Mouse (Mus musculus): ENCODE results near the gene Usp30.
A peak's percentile ranks its signal among the peaks of the same experiment; 100 is the strongest.

Usp30 gene

DNA sequence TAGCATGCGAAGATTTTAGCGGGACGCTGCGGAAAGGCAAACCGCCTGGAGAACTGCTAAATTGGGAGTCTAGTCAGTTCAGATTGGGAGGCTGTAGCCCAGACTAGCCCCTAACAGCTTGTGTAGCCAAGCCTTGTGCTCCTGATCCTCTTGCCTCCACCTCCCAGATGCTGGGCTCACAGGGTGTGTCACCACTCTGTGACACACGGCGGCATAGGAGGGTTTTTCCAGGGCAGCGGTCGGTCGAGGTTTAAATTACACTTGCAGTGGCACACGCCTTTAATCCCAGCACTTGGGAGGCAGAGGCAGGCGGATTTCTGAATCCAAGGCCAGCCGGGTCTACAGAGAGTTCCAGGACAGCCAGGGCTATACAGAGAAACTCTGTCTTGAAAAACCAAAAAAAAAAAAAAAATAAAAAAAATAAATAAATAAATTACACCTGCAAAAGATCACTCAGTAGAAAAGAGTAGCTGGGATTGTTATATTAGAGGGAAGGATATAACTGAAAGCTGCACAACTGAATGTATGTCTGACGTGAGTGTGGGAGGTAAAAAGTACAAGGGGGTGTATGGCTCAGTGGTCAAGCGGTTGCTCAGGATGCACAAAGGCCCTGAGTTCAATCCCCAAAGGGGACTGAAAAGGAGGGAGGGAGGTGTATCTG, 64.4 kb downstream of the Usp30 start:
- no peak for DNase-seq

DNA sequence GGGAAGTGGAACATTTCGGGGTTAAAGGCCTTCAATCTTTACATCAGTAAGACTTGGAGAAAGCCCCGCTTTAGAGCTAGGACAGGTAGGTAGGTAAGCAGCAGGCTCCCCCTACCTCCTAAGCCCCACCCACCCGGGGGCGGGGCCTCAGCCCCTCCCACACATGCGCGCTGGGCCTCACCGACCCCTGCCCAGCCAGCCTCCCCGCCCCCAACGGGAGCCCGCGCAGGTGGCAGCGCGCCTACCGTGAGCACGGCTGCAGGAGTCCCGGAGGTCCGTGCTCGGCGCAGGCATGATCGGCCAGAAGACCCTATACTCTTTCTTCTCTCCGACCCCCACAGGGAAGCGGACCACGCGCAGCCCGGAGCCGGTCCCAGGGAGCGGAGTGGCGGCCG, 64.9 kb downstream of the Usp30 start, which contains the start of gene Ung:
Gene Ung, plus strand, starts transcription at position 176 of the 395 bp plus-strand sequence.
- peak; percentile 78 for DNase-seq

DNA sequence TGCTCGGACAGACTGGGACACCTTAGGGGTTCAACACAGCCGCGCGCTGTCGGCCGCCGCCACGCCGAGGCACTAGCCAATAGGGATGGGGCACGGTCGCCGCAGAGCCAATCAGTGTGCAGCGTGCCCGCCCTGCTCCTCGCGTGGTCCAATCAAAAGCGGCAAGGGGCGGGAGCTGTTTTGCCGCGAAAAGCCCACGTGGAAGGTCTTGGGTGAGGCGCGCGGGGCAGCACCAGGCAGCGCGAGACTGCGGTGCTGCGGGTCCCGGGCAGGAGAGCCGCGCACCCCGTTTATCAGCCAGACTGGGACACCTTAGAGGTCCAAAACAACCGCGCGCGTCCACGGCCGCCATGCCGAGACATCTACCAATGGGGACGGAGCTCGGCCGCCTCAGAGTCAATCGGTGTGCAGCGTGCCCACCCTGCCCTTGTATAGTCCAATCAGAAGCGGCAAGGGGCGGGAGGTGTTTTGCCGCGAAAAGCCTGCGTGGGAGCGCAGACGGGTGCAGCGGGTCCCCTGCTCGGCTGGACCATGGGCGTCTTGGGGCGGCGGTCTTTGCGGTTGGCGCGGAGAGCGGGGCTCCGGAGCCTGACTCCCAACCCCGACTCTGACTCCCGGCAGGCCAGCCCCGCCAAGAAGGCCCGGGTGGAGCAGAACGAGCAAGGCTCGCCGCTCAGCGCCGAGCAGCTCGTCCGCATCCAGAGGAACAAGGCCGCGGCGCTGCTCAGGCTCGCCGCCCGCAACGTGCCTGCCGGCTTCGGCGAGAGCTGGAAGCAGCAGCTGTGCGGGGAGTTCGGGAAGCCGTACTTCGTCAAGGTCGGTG, 65.6 kb downstream of the Usp30 start:
- peak; percentile 94 for DNase-seq

DNA sequence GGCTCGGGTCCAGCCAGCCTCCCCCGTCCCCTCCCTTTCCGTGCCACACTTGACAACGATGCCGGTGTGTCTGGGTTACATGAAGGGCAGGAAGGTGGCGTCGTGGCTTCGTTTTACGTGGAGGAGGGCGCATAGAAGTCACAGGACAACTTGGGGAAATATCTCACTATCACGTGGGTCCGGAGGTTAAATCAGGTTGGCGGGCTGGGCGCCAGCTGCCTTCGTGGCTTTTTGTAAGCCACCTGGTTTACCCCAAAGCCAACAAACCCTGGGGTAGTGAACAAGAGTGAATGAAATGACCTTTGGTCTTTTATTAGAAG, 66.2 kb downstream of the Usp30 start:
- DNase-seq, result peak; percentile 39

DNA sequence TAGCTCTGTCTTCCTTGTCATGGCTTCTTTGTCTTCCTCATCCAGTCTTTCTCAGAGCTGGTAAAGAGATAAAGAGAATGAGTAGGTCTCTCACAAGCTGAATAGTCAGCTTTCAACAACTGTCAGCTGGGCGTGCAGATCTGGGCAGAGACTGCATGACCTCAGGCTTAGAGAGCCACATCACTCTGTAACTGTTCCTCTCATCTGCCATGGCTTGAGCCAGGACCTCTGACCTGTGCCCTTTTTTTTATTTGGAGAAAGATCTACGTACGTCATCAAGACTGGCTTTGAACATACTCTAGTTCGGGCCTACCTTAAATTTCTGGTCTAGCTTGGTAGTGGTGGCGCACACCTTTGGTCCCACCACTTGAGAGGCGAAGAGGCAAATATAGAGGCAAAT, 67.6 kb downstream of the Usp30 start:
- DNase-seq, result no peak

DNA sequence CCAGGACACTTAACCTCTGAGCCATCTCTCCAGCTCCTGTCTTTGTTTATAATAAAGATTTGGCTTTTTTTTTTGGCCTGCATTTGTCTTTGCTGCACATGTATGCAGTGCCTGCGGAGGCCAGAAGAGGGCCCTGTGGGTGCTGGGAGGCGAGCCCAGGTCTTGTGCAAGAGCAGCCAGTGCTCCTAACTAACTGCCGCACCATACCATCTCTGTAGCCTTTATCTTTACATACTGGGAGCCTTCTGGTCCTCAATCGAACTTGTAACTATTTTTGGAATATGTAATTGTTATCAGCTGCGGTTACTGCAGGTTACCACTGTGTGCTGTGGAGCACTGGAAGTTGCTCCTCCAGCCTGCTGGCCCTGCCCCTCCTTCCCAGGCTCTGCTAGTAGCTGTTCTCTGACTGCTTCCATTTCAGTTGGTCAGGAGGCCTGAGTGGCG, 68.9 kb downstream of the Usp30 start:
- peak; percentile 77 for DNase-seq

DNA sequence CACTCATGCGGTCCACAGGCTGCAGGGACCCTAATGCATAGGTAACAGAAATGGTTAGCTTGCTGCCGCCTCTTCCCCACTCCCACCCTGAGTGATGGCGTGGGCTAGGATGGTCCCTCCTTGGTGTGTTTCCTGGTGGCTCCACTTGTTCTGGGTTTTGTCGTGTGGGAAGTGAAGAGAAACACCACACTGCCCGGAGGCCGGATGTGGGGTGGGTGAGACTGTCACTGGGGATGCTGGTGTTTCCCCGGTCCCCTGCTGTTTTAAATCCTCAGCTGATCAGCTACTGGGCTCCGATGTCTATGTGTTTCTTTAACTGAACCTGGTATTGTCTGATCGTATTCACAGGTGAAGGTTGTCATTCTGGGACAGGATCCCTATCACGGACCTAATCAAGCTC, 70.3 kb downstream of the Usp30 start:
- no peak for DNase-seq

DNA sequence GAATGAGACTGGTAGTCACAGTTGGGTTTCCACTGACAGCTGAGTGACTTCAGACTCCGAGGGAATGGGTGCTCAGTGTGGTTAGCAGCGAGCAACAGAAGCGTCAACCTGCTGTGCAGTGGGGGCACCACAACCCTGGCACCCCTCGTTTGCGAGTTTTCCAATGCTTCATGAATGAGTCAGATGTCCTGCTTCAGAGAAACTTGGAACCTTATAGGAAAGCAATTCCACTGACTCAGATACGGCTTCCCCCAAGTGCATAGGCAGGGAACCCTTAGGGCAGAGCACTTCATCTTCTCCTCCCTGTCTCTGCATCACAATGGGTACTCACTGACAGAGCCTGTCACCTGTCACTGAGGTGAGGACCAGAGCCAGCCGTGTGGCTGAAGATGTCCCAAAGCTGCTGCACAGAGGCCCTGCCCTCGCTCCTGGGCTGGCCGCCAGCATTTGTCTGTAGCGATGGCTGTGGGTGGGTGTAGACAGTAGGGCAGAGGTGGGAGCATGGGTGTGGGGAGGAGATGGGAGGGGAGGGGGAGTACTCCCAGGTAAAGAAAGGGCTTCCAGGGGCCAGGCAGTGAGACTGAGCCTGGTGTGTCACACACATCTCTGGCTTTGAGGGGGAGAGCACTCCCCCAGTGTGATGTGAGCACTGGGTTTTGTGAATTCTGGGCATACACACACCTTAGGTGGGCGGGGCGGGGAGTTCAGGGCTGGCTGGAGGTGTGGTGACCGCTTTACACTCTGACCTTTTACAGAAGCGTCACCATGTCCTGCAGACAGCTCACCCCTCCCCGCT, 72.4 kb downstream of the Usp30 start:
- no peak for DNase-seq

DNA sequence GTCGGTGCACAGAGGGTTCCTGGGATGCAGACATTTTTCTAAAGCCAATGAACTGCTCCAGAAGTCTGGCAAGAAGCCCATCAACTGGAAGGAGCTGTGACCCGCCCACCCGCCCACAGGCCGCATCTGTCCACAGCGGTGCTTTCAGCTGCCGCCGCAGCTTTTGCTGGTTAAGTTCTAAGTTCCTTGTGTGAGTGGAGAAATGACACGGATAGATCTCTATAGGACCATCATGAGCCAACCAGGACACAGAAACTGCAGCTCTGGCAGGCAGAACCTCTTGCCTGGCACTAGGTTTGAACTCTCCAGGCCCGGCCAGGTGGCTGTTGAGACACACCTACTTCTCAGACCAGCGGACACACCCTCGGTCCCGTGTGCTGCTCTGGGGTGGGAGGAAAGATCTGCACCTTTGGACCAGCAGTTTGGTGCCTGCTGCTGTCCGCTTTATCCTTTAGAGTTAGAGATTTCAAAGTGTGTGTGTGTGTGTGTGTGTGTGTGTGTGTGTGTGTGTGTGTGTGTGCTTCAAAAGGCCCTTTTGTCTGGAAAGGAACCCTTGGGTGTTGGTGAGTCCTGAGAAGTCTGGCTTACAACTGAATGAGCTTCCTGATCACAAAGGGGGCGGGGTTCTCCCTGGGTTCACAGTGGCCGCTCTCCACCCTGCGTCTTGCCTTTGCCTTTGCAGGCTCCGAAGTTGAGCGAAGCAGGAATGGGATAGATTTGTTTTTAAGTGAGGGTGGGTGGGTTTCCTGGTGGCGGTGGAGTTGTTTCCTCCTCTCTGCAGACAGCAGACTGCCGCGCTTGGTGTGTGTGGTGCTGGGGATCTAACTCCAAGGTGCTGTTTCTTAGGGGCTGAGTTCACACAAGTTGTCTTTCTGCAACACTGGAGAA, 73.3 kb downstream of the Usp30 start:
- DNase-seq, result no peak

DNA sequence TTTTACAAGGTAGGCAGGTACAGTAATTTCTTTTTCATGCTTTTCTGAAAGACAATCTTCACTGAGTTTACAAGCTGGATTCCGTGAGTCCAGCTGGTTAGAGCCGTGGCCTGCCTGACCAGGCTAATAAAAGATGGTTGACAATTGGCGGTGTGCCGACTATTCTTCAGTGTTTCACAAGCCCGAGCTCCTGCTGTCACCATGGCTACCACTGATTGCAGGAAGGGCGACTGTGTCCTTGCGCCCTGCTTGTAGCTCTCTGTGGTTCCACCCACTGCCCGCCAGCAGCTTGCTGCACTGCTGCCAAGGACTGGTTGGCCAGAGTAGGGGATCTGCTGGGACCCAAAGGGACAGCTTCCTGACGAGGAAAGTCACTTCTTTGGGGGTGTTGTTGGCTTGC, 73.9 kb downstream of the Usp30 start:
- peak; percentile 48 for DNase-seq

DNA sequence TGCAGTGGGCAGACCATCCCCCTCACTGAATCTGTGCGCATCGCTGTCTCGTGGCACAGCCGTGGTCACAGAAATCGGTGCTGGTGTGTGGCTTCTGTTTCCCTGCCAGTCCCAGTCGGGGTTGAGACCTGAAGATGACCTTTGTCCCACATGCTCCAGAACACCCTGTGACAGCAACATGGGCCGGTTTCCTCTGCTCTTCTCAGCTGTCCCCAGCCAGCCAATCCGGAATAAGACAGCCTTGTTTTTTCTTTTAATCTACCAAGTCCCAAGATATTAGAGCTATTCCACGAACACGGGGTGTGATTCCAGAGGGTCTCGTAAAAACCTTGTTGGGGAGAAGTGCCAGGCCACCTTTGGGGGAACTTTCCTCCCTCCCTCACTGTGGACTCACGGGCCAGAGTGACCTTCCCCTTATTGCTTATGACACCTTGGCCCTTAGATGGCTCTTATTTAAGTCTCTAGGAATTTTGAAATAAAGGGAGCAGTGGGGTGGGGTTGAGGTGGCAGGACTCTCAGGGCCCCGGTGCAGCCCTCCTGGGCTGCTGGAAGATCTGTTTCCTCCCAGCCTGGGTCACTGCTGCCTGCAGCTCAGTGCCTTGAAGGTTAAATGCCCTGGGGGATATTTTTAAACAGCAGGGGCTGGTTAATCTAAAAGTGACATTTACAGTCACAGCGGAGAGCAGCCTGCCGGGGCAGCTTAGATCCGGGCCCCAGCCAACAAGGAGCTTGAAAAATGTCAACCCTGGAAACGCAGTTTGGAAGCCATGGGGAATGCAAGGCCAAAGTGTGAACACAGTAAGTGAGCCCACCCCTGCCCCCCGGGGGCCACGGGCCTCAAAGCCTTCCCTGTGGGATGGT, 81.0 kb downstream of the Usp30 start, which contains the start of gene Acacb:
Gene Acacb, plus strand, starts transcription at position 508 of the 861 bp plus-strand sequence.
- DNase-seq, result no peak

DNA sequence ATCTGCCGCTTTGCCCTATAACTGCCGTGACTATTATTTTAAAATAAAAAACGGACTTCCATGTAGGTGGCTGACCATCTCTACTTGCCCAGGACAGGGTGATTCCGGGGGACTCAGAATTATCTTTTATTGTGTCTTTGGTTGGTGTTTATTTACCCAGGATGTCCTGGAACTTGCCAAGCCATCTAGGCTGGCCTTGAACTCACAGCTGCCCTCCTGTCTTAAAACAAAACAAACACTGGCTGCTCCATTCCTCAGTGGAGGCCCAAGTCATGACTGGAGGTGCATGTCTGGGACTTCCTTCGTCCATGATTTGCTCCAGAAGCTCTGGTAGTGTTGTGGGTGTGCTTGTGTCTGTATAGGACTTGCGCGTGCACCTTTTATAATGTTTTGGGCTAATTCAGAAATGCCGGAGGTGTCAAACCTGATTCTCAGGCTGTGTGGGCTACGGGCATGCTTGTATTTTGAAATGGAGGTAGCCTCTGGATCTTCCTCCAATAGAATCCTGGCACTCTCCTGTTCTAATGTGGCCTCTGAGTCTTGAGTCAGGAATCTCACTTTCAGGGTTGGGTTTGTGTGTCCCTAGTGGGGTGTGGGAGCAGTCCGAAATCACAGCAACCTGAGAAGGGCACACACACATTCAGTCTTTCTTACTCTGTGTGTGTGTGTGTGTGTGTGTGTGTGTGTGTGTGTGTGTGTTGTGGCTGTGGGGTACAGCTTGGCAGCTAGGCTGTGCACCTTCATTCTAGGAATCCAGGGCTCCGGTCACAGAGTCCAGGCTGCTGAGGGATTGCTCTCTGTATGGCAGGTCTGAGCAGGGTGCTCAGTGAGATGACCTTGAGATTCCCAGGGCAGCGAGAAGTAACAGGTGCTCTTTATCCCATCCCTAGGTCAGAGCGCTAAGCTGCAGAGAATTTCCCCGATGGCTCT, 82.0 kb downstream of the Usp30 start:
- no peak for DNase-seq

DNA sequence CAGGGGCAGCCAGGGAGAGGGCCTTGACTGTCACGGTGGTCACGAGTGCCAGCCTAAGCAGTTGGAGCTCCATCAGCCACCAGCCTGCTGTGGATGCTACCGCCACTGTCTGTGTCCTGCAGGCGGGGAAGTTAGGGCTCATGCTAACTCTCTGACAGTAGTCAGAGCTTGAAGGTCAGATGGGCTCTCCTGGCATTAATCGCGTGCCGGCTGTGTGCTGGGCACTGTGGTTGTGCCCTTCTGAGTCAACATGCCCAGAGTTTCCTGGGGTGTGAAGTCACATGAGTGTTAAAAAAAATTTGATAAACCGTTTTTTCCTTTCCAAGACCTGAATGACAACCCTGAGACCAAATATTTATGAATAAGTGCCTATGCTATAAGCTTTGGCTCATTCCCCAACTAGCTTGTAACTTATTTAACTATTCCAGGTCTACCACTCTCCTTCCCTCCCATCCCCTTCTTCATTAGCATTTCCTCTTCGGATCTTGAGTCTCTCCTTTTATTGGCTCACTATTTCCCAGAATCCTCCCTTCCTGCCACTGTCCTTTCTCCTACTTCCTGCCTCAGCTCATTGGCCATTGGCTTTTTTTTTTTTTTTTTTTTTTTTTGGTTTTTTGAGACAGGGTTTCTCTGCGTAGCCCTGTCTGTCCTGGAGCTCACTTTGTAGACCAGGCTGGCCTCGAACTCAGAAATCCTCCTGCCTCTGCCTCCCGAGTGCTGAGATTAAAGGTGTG, 87.3 kb downstream of the Usp30 start:
- no peak for DNase-seq

DNA sequence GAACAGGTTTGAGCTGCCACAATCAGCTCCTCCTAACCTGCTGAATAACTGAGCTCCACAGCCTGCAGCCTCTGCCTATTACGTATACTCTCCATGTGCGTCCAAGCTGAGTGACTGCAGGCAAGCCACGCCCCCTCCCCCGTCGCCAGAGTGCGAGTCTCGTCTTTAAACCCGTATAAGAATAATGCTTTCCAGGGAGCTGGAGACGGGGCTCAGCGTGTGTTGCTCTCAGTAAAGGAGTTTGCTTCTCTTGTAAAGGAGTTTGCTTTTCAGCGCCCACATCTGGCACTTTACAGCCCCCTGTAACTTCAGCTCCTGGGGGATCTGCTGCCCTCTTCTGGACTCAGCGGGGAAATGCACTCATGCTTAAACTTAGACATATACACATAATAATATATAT, 88.2 kb downstream of the Usp30 start:
- DNase-seq, result peak; percentile 38

DNA sequence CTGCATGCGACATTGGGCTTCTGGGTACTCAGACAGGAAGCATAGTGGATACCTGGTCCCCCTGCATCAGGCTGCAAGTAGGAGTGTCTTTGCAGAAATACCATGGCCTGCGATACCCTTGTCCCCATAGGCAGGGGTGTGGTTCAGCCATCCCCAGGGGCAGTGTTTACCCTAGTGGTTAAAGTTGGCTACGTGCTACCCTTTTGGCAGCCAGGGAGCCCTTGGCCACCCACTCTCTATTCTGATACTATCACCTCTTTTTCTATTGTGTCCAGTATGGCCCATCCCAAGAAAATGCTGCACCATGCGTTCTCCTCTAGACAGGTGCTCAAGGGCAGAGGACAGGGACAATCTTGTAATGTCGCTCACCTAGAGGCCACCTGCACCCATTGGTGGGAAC, 89.5 kb downstream of the Usp30 start:
- no peak for DNase-seq

DNA sequence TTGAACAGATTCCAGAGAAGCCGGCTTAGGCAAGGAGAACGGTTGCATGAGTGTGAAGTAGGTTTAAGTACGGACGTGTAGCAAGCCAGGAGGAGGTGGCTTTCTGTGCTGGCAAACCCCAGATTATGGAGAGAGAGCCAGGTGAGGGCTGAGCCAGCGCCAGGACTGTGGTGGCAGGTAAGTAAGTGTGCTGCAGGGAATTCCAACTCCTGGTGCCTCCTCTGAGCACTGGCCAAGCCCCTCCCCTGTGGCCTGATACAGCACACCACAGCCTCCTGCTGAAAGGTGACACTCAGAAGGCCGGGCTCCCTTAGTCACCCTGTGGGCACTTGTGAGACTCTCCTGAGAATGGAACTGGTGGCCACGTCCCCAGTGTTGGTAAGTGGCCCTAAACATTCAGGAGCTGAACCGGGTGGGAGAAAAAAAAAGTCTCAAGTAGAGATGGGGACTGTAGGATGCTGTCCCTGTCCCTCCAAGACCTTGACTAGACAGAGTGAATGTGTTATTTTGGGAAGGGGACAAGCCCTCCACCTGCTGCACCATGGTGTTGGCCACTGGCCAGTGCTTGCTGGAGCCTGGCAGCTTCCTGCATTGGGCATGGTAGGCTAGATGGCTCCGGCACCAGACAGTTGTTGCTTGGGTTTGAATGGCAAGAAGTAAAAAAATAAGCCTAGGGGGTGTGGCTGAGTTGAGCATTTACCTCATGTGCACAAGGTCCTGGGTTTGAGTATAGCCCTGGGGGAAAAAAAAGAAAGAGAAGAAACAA, 90.1 kb downstream of the Usp30 start:
- DNase-seq, result no peak

DNA sequence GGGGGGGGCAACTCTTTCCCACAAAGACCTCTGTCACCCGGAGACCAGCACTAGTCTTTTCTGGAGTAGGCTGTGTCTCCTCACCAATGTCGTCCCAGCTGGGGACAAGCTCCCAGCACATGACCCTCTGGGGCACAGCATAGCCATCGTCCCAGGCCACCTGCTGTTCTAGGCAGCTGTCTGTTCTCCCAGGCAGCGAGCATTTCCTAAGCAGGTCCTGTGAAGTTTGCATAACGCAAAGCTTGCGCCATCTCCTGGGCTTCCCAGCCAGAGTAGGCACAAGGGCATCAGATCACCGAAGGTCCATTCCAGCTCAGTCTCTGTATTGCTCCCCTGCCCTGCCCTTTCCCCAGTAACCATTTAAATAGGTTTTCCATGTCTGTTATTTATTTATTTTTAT, 92.0 kb downstream of the Usp30 start:
- DNase-seq, result no peak

DNA sequence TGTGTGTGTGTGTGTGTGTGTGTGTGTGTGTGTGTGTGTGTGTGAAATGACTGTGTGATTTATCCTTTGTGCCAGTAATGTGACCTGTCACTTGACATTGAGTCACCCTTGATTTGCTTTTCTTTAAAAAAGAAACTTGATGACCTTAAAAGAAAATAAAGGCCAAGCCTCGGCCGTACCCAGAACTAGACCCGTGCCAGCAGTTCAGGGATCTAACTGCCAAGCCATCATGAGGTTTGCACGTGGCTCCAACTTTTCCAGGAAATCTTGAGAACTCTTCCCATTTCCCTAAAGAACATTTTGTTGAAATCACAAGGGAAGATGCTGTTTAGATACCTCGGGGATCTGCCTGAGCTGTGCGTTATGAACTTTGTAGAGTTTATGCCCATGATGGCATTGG, 96.2 kb downstream of the Usp30 start:
- DNase-seq, result no peak

Data from liver (tissue).